Mouse (Mus musculus): Measurements from ENCODE around the gene Creld1. TPM values are rescaled to one million over a fixed set of nuclear protein-coding genes. Genes with fewer than 3 reads are reported as not detected.

Gene Creld1
- polyA plus RNA-seq, 1 experiment from 2014 or later, result 29.2 TPM

- WGBS, result 73% methylated on average over 7 of the region's 7 CpGs
- no peak for DNase-seq (ENCODE audit: low spot score, missing footprints)
Measured at GRCm38 (mm10) chr6:113464040-113464439, 19.1 kb upstream of the Creld1 start.

GRCm38 (mm10) chr6:113465602-113466001 lies 17.5 kb upstream of the Creld1 start:
- H3K9me3 ChIP-seq (ENCODE audit: control insufficient read depth, low read length), result no peaks in the 10 kb centered on the region
- no peaks in the 10 kb centered on the region for H3K36me3 ChIP-seq (ENCODE audit: control insufficient read depth, insufficient read depth, low read length)
- no peak overlapping the region for H3K27ac ChIP-seq (ENCODE audit: low read depth, low read length)
- H3K4me3 ChIP-seq (ENCODE audit: low read depth, low read length), result no peak overlapping the region
- H3K4me1 ChIP-seq (ENCODE audit: control insufficient read depth, insufficient read depth, low read length), result no peaks in the 10 kb centered on the region; the same call in 1 of the 2 replicates
- peaks cover 11% of the 10 kb centered on the region for H3K27me3 ChIP-seq (ENCODE audit: control insufficient read depth, insufficient read depth, low read length)
- 58% methylated on average over 5 of the region's 5 CpGs for WGBS
- no peak overlapping the region for H3K4me2 ChIP-seq
- H3K9ac ChIP-seq (ENCODE audit: low read length), result no peak overlapping the region
- ATAC-seq (ENCODE audit: low FRiP score), result no peak
- DNase-seq (ENCODE audit: low spot score, missing footprints), result no peak

More at GRCm38 (mm10) chr6:113464040-113464439, 19.1 kb upstream of the Creld1 start:
- Histone ChIP-seq H3K27ac (ENCODE audit: low read depth, low read length) (no peak overlapping the region), H3K36me3 (ENCODE audit: control insufficient read depth, insufficient read depth, low read length) (no peaks in the 10 kb centered on the region), H3K4me2 (no peak overlapping the region), H3K4me3 (ENCODE audit: low read depth, low read length) (no peak overlapping the region), H3K9me3 (ENCODE audit: control insufficient read depth, low read length) (no peaks in the 10 kb centered on the region), H3K9ac (ENCODE audit: low read length) (no peak overlapping the region), H3K27me3 (ENCODE audit: control insufficient read depth, insufficient read depth, low read length) (no peaks in the 10 kb centered on the region), H3K4me1 (ENCODE audit: control insufficient read depth, insufficient read depth, low read length) (no peaks in the 10 kb centered on the region)
- no peak for ATAC-seq (ENCODE audit: low FRiP score)

GRCm38 (mm10) chr6:113468512-113468911 lies 14.6 kb upstream of the Creld1 start:
- H3K27me3 ChIP-seq (ENCODE audit: control insufficient read depth, insufficient read depth, low read length), result peaks cover 19% of the 10 kb centered on the region
- DNase-seq (ENCODE audit: low spot score, missing footprints) (no peak), ATAC-seq (ENCODE audit: low FRiP score) (no peak; the same call in 1 of the 2 replicates)
- no peaks in the 10 kb centered on the region for H3K9me3 ChIP-seq (ENCODE audit: control insufficient read depth, low read length)
- no peak overlapping the region for H3K27ac ChIP-seq (ENCODE audit: low read depth, low read length)
- H3K4me1 ChIP-seq (ENCODE audit: control insufficient read depth, insufficient read depth, low read length), result peaks cover 4% of the 10 kb centered on the region
- no peaks in the 10 kb centered on the region for H3K36me3 ChIP-seq (ENCODE audit: control insufficient read depth, insufficient read depth, low read length)
- no peak overlapping the region; the same call in 1 of the 2 replicates for H3K4me2 ChIP-seq
- no peak overlapping the region for H3K9ac ChIP-seq (ENCODE audit: low read length)
- WGBS, result 56% methylated on average over 3 of the region's 3 CpGs
- H3K4me3 ChIP-seq (ENCODE audit: low read depth, low read length), result no peak overlapping the region

GRCm38 (mm10) chr6:113469021-113469420 lies 14.1 kb upstream of the Creld1 start:
- ATAC-seq (ENCODE audit: low FRiP score) (peak; percentile 81), DNase-seq (ENCODE audit: low spot score, missing footprints) (peak; percentile 95)
- 11% methylated on average over 9 of the region's 9 CpGs for WGBS
- Histone ChIP-seq H3K27me3 (ENCODE audit: control insufficient read depth, insufficient read depth, low read length) (peaks cover 19% of the 10 kb centered on the region), H3K36me3 (ENCODE audit: control insufficient read depth, insufficient read depth, low read length) (no peaks in the 10 kb centered on the region), H3K4me2 (peak overlapping the region; percentile 47), H3K4me3 (ENCODE audit: low read depth, low read length) (peak overlapping the region; percentile 28), H3K9me3 (ENCODE audit: control insufficient read depth, low read length) (no peaks in the 10 kb centered on the region), H3K4me1 (ENCODE audit: control insufficient read depth, insufficient read depth, low read length) (peaks cover 4% of the 10 kb centered on the region), H3K27ac (ENCODE audit: low read depth, low read length) (no peak overlapping the region), H3K9ac (ENCODE audit: low read length) (peak overlapping the region; percentile 47)

- peak overlapping the region; percentile 28 for H3K4me3 ChIP-seq (ENCODE audit: low read depth, low read length)
- peak overlapping the region; percentile 47 for H3K4me2 ChIP-seq
- H3K9ac ChIP-seq (ENCODE audit: low read length), result peak overlapping the region; percentile 47
- H3K9me3 ChIP-seq (ENCODE audit: control insufficient read depth, low read length), result no peaks in the 10 kb centered on the region
- peaks cover 19% of the 10 kb centered on the region for H3K27me3 ChIP-seq (ENCODE audit: control insufficient read depth, insufficient read depth, low read length)
- no peaks in the 10 kb centered on the region for H3K36me3 ChIP-seq (ENCODE audit: control insufficient read depth, insufficient read depth, low read length)
- peak; percentile 82 for ATAC-seq (ENCODE audit: low FRiP score)
- peaks cover 4% of the 10 kb centered on the region for H3K4me1 ChIP-seq (ENCODE audit: control insufficient read depth, insufficient read depth, low read length)
- no peak overlapping the region for H3K27ac ChIP-seq (ENCODE audit: low read depth, low read length)
- DNase-seq (ENCODE audit: low spot score, missing footprints), result peak; percentile 98
- WGBS, result 1% methylated on average over 31 of the region's 31 CpGs
Measured at GRCm38 (mm10) chr6:113469432-113469831, 13.7 kb upstream of the Creld1 start.

GRCm38 (mm10) chr6:113471297-113471936 lies 11.7 kb upstream of the Creld1 start, which contains the start of gene Il17rc:
Il17rc (plus strand) TSS chr6:113471427.
- DNase-seq (ENCODE audit: low spot score, missing footprints) (peak; percentile 90), ATAC-seq (ENCODE audit: low FRiP score) (no peak)
- Histone ChIP-seq H3K36me3 (ENCODE audit: control insufficient read depth, insufficient read depth, low read length) (no peaks in the 10 kb centered on the region), H3K9me3 (ENCODE audit: control insufficient read depth, low read length) (no peaks in the 10 kb centered on the region), H3K4me1 (ENCODE audit: control insufficient read depth, insufficient read depth, low read length) (peaks cover 4% of the 10 kb centered on the region), H3K4me2 (no peak within 1 kb of the TSS), H3K27ac (ENCODE audit: low read depth, low read length) (no peak within 1 kb of the TSS), H3K4me3 (ENCODE audit: low read depth, low read length) (no peak within 1 kb of the TSS), H3K27me3 (ENCODE audit: control insufficient read depth, insufficient read depth, low read length) (peaks cover 19% of the 10 kb centered on the region), H3K9ac (ENCODE audit: low read length) (0 out of 2 replicates have a peak within 1 kb of the TSS, but pooled peaks have one; percentile 20)
- WGBS, result 17% methylated on average over 12 of the region's 12 CpGs

GRCm38 (mm10) chr6:113472061-113472460 lies 11.0 kb upstream of the Creld1 start:
- H3K27ac ChIP-seq (ENCODE audit: low read depth, low read length), result no peak overlapping the region
- H3K4me3 ChIP-seq (ENCODE audit: low read depth, low read length), result no peak overlapping the region
- no peak overlapping the region for H3K9ac ChIP-seq (ENCODE audit: low read length)
- DNase-seq (ENCODE audit: low spot score, missing footprints) (peak; percentile 45), ATAC-seq (ENCODE audit: low FRiP score) (no peak)
- peaks cover 19% of the 10 kb centered on the region for H3K27me3 ChIP-seq (ENCODE audit: control insufficient read depth, insufficient read depth, low read length)
- H3K9me3 ChIP-seq (ENCODE audit: control insufficient read depth, low read length), result no peaks in the 10 kb centered on the region
- 71% methylated on average over 10 of the region's 10 CpGs for WGBS
- H3K4me1 ChIP-seq (ENCODE audit: control insufficient read depth, insufficient read depth, low read length), result peaks cover 4% of the 10 kb centered on the region
- H3K4me2 ChIP-seq, result no peak overlapping the region
- H3K36me3 ChIP-seq (ENCODE audit: control insufficient read depth, insufficient read depth, low read length), result no peaks in the 10 kb centered on the region

GRCm38 (mm10) chr6:113473246-113473645 lies 9.9 kb upstream of the Creld1 start:
- Histone ChIP-seq H3K9ac (ENCODE audit: low read length) (no peak overlapping the region), H3K36me3 (ENCODE audit: control insufficient read depth, insufficient read depth, low read length) (no peaks in the 10 kb centered on the region), H3K4me3 (ENCODE audit: low read depth, low read length) (no peak overlapping the region), H3K4me1 (ENCODE audit: control insufficient read depth, insufficient read depth, low read length) (peaks cover 4% of the 10 kb centered on the region), H3K4me2 (no peak overlapping the region), H3K27me3 (ENCODE audit: control insufficient read depth, insufficient read depth, low read length) (peaks cover 19% of the 10 kb centered on the region), H3K9me3 (ENCODE audit: control insufficient read depth, low read length) (no peaks in the 10 kb centered on the region), H3K27ac (ENCODE audit: low read depth, low read length) (no peak overlapping the region)
- no peak for ATAC-seq (ENCODE audit: low FRiP score)
- WGBS, result 86% methylated on average over 2 of the region's 2 CpGs
- peak; percentile 73 for DNase-seq (ENCODE audit: low spot score, missing footprints)

GRCm38 (mm10) chr6:113473715-113474114 lies 9.4 kb upstream of the Creld1 start:
- Histone ChIP-seq H3K9me3 (ENCODE audit: control insufficient read depth, low read length) (no peaks in the 10 kb centered on the region), H3K27ac (ENCODE audit: low read depth, low read length) (no peak overlapping the region), H3K4me3 (ENCODE audit: low read depth, low read length) (no peak overlapping the region), H3K9ac (ENCODE audit: low read length) (no peak overlapping the region), H3K36me3 (ENCODE audit: control insufficient read depth, insufficient read depth, low read length) (no peaks in the 10 kb centered on the region), H3K4me2 (no peak overlapping the region), H3K4me1 (ENCODE audit: control insufficient read depth, insufficient read depth, low read length) (peaks cover 4% of the 10 kb centered on the region), H3K27me3 (ENCODE audit: control insufficient read depth, insufficient read depth, low read length) (peaks cover 19% of the 10 kb centered on the region)
- ATAC-seq (ENCODE audit: low FRiP score) (no peak), DNase-seq (ENCODE audit: low spot score, missing footprints) (peak; percentile 19)
- 88% methylated on average over 6 of the region's 6 CpGs for WGBS
